Mouse (Mus musculus): ENCODE measurements around the gene Tom1l1. TPM values are rescaled to one million over a fixed set of nuclear protein-coding genes. Genes with fewer than 3 reads are reported as not detected.
"Not testable (repeated sequence)": the region's sequence is repeated elsewhere in the genome, so short reads cannot be mapped to it uniquely, and the experiment has no call there.

The Tom1l1 gene
- total RNA-seq (2015; ENCODE audit: low replicate concordance) = 183 and 280 TPM in 2 replicates
- total RNA-seq (2017; ENCODE audit: low replicate concordance) = 256 and 270 TPM in 2 replicates

GRCm38 (mm10) chr11:90687460-90688416, at the start of gene Tom1l1:
Gene Tom1l1 (minus strand): TSS chr11:90688366.
- ATAC-seq (replicated peaks; ENCODE audit: low FRiP score, poor library complexity, severe bottlenecking) = peak; percentile 96

GRCm38 (mm10) chr11:90733575-90733974, 45.4 kb upstream of the Tom1l1 start:
- peak; percentile 82 for ATAC-seq (replicated peaks; ENCODE audit: low FRiP score, poor library complexity, severe bottlenecking)

GRCm38 (mm10) chr11:90727354-90728125, 39.4 kb upstream of the Tom1l1 start:
- peak; percentile 91 for ATAC-seq (replicated peaks; ENCODE audit: low FRiP score, poor library complexity, severe bottlenecking)

DNA sequence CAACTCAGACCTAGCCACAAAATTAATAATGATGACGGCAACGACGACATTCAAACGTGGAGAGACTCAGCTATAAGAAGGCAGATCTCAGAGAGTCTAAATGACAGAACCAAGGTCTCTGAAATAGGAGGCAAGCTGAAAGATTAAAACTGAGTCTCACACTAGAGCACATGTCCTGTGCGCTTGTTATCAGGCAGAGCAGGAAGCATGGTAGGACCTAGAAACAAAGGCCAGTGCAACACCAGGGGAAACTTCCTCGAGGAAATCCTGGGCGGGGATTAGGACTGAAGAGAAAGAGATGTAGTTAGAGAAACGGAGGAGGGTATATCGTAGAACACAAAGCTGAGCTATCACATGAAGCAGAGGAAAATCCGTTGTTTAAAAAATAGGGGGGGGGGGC, 38.6 kb upstream of the Tom1l1 start:
- ATAC-seq (replicated peaks; ENCODE audit: low FRiP score, poor library complexity, severe bottlenecking) = peak; percentile 67

- ATAC-seq (replicated peaks; ENCODE audit: low FRiP score, poor library complexity, severe bottlenecking) = no peak
Observed at GRCm38 (mm10) chr11:90722304-90722703, 34.1 kb upstream of the Tom1l1 start.

GRCm38 (mm10) chr11:90717719-90718118, 29.6 kb upstream of the Tom1l1 start:
- ATAC-seq (replicated peaks; ENCODE audit: low FRiP score, poor library complexity, severe bottlenecking) = 0 out of 2 replicates have a peak, but pooled peaks have one; percentile 63

GRCm38 (mm10) chr11:90711596-90711995, 23.4 kb upstream of the Tom1l1 start:
- ATAC-seq (replicated peaks; ENCODE audit: low FRiP score, poor library complexity, severe bottlenecking) = no peak

DNA sequence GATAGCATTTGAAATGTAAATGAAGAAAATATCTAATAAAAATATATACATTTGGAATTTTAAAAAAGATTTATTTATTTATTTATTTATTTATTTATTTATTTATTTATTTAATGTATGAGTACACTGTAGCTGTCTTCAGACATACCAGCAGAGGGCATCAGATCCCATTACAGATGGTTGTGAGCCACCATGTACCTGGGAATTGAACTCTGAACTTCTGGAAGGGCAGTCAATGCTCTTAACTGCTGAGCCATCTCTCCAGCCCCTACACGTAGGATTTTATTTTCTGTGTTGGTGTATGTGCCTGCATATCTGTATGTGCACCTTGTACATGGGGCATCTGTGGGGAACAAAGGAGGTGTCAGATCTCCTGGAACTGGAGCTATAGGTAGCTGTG, 19.0 kb upstream of the Tom1l1 start:
- not testable (repeated sequence) for ATAC-seq (replicated peaks; ENCODE audit: low FRiP score, poor library complexity, severe bottlenecking)

- ATAC-seq (replicated peaks; ENCODE audit: low FRiP score, poor library complexity, severe bottlenecking) = peak; percentile 96
Observed at GRCm38 (mm10) chr11:90697480-90698240, 9.5 kb upstream of the Tom1l1 start.

DNA sequence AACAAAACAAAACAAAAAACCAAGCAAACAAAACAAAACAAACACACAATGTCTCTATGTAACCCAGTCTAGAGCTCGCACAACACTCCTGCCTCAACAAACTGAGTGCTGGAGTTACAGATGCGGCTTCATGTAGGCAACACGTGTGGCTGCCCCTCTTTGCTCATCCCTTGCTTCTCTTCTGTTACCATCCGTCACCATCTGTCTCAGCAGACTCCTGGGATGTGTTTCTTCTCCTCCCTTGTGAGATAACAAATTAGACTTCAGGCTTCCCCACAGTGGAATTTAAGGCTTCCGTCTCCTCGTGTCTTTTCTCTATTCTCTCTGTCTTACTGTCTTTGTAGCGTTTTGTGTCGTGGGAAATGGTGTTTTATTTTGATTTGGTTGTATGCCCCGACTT, 7.6 kb upstream of the Tom1l1 start:
- ATAC-seq (replicated peaks; ENCODE audit: low FRiP score, poor library complexity, severe bottlenecking) = no peak

- no peak for ATAC-seq (replicated peaks; ENCODE audit: low FRiP score, poor library complexity, severe bottlenecking)
Observed at GRCm38 (mm10) chr11:90694206-90694605, 6.0 kb upstream of the Tom1l1 start.

GRCm38 (mm10) chr11:90690361-90690760, 2.2 kb upstream of the Tom1l1 start:
- no peak for ATAC-seq (replicated peaks; ENCODE audit: low FRiP score, poor library complexity, severe bottlenecking)

DNA sequence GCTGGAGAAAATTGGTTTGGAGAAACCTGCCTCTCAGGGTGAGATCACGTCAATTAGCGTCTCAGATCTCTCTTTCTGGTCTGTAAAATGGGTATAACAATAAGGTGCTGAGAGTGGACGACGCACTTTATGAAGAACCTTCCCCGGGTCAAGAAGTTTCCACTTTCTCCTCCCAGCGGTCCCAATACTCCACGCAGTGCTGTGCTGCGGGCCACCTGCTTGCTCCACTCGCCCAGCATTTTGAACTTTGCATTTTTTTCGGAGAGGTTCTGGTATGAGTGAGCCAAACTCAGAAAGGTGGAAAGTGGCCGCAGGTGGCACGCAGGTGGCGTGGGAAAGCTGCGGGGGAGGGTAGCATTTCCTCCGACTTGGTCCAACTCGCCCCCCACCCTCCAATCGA, 1.1 kb downstream of the Tom1l1 start:
- ATAC-seq (replicated peaks; ENCODE audit: low FRiP score, poor library complexity, severe bottlenecking) = peak; percentile 59

GRCm38 (mm10) chr11:90686287-90687025, 1.7 kb downstream of the Tom1l1 start:
- peak; percentile 84 for ATAC-seq (replicated peaks; ENCODE audit: low FRiP score, poor library complexity, severe bottlenecking)

GRCm38 (mm10) chr11:90685196-90685595, 3.0 kb downstream of the Tom1l1 start:
- ATAC-seq (replicated peaks; ENCODE audit: low FRiP score, poor library complexity, severe bottlenecking) = no peak

DNA sequence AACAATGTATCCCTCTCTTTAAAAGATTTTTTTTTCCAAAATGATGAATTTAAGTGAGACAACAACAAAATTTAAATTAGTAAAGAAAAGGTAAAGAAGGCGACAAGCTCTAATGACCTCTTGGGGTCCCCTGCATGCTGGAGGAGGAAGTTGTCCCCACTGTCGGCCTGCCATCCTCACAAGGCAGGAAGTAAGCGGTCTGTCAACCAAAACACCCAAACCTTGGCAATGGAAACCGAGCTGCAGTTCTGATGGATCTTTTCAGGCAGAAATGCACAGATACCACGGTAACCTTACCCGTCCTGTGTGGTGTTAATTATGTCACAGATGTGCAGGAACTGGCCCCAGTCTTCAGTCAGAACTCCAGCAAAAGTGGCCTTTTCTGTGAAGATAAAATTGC, 3.4 kb downstream of the Tom1l1 start:
- ATAC-seq (replicated peaks; ENCODE audit: low FRiP score, poor library complexity, severe bottlenecking) = no peak

- no peak for ATAC-seq (replicated peaks; ENCODE audit: low FRiP score, poor library complexity, severe bottlenecking)
Observed at GRCm38 (mm10) chr11:90681171-90681570, 7.0 kb downstream of the Tom1l1 start.

- ATAC-seq (replicated peaks; ENCODE audit: low FRiP score, poor library complexity, severe bottlenecking) = no peak
Observed at GRCm38 (mm10) chr11:90678582-90678981, 9.6 kb downstream of the Tom1l1 start.

DNA sequence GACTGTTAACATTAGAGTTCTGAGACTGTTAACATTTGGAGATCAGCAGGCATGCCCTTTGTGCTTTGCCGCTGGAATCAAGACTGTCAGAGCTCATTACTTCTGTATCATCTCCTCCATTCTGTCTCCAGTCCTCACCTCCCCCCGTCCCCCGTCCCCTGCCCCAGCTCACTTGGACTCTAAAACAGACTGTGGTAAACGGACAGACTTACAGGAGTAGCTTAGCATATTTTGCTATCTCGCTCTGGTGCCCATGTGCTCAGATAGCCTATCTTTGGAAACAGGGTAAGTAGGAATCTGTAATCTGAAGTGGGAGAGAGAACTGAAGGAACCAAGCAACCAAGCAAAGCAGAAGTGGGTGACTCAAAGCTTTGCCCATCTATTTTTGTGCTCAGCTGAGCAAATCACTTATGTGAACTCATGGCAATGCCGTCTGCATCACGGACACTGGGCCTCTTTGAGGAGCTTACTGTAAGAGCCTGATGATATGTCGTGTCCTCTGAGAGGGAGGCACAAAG, 10.3 kb downstream of the Tom1l1 start:
- ATAC-seq (replicated peaks; ENCODE audit: low FRiP score, poor library complexity, severe bottlenecking) = no peak
